Mouse (Mus musculus): ENCODE measurements around the gene Lgals2. TPM values are rescaled to one million over a fixed set of nuclear protein-coding genes. Genes with fewer than 3 reads are reported as not detected.
A peak's percentile ranks its signal among the peaks of the same experiment; 100 is the strongest.
"Not testable (repeated sequence)": the region's sequence is repeated elsewhere in the genome, so short reads cannot be mapped to it uniquely, and the experiment has no call there.

Gene Lgals2
- total and polyA plus RNA-seq, 3 experiments, result not detected

DNA sequence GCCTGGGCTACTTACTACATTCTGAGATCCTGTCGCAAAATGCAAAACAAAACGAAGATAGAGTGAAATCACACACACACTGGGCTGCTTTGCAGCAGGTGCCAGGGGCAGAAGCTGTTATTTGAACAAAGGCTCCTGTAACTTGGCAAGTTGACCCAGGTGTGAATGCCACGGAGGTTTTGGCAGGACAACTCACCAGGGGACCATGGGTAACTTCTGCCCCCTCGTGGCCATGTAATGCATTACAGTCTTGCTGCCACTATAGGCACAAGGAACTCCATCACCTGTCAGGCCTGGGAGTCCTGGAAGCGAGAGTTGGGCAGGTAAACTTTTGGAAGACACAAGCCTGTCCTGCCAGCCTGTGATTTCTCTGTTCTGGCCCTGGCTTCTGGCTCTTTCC, 6.9 kb downstream of the Lgals2 start:
- Histone ChIP-seq H3K79me2 (ENCODE audit: control insufficient read depth, insufficient read depth, low read length, poor library complexity) (no peaks in the 10 kb centered on the region), H3K9ac (ENCODE audit: control insufficient read depth, low read depth, low read length, poor library complexity, severe bottlenecking) (no peak overlapping the region), H3K27ac (ENCODE audit: control insufficient read depth, low read depth, low read length) (no peak overlapping the region), H3K4me1 (ENCODE audit: control insufficient read depth in 1 of 2, insufficient read depth in 2 of 2, low read length in 2 of 2) (peaks cover 5 to 19% of the 10 kb centered on the region in 2 experiments), H3K9me3 (replicated peaks; ENCODE audit: insufficient read depth, low read length) (no peaks in the 10 kb centered on the region), H3K27me3 (ENCODE audit: control insufficient read depth in 1 of 2, insufficient read depth in 2 of 2, low read length in 2 of 2) (no peaks in the 10 kb centered on the region), H3K36me3 (ENCODE audit: control insufficient read depth in 1 of 2, insufficient read depth in 2 of 2, low read length in 2 of 2) (peaks cover 0 to 5% of the 10 kb centered on the region in 2 experiments; a peak in 2 of 4 replicates), H3K4me3 (ENCODE audit: control insufficient read depth in 1 of 2, insufficient read depth in 1 of 2, low read depth in 2 of 2, low read length in 2 of 2) (no peak overlapping the region)
- peak; percentile 73 for DNase-seq (ENCODE audit: low read depth, low spot score)
- peak; percentile 82 to 92 (median 92) for TF ChIP-seq CTCF (IDR thresholded peaks at IDR 0.05 in 2 of 3, conservative IDR thresholded peaks at IDR 0.05 in 1 of 3; ENCODE audit: control insufficient read depth in 1 of 3, insufficient read depth in 1 of 3, low read depth in 2 of 3, low read length in 3 of 3, poor library complexity in 1 of 3, severe bottlenecking in 1 of 3)
- TF ChIP-seq NELFE (IDR thresholded peaks at IDR 0.05; ENCODE audit: low read depth, low read length), result no peak
- TF ChIP-seq TBP (IDR thresholded peaks at IDR 0.05; ENCODE audit: low read depth, low read length), result no peak
- TF ChIP-seq BHLHE40 (IDR thresholded peaks at IDR 0.05; ENCODE audit: borderline replicate concordance, low read depth, low read length), result no peak
- TF ChIP-seq EP300 (IDR thresholded peaks at IDR 0.05; ENCODE audit: low read depth in 1 of 2, low read length in 2 of 2), result no peak
- TF ChIP-seq CHD1 (IDR thresholded peaks at IDR 0.05; ENCODE audit: low read depth, low read length), result no peak
- TF ChIP-seq MAX (IDR thresholded peaks at IDR 0.05; ENCODE audit: low read length), result no peak
- no peak for TF ChIP-seq ELF1 (IDR thresholded peaks at IDR 0.05; ENCODE audit: low read depth, low read length)
- no peak for TF ChIP-seq JUND (IDR thresholded peaks at IDR 0.05; ENCODE audit: low read depth, low read length)
- no peak for TF ChIP-seq ZKSCAN1 (IDR thresholded peaks at IDR 0.05; ENCODE audit: low read depth, low read length)
- no peak for TF ChIP-seq SIN3A (IDR thresholded peaks at IDR 0.05; ENCODE audit: low read length)
- TF ChIP-seq MYC (IDR thresholded peaks at IDR 0.05; ENCODE audit: low read depth, low read length), result no peak
- no peak for TF ChIP-seq E2F4 (IDR thresholded peaks at IDR 0.05; ENCODE audit: borderline replicate concordance, low read depth, low read length)
- TF ChIP-seq GABPA (IDR thresholded peaks at IDR 0.05; ENCODE audit: low read depth, low read length), result no peak
- peak; percentile 79 for TF ChIP-seq RAD21 (IDR thresholded peaks at IDR 0.05; ENCODE audit: low read depth, low read length)
- no peak for TF ChIP-seq ZNF384 (IDR thresholded peaks at IDR 0.05; ENCODE audit: low read depth, low read length)
- TF ChIP-seq MXI1 (IDR thresholded peaks at IDR 0.05; ENCODE audit: low read depth, low read length), result no peak
- TF ChIP-seq POLR2AphosphoS5 (IDR thresholded peaks at IDR 0.05; ENCODE audit: borderline replicate concordance, low read depth, low read length), result no peak
- no peak for TF ChIP-seq UBTF (IDR thresholded peaks at IDR 0.05; ENCODE audit: borderline replicate concordance, insufficient read depth, low read depth, low read length)
- no peak for TF ChIP-seq USF1 (IDR thresholded peaks at IDR 0.05; ENCODE audit: low read depth, low read length)
- TF ChIP-seq HCFC1 (IDR thresholded peaks at IDR 0.05; ENCODE audit: low read depth, low read length), result no peak
- TF ChIP-seq USF2 (IDR thresholded peaks at IDR 0.05; ENCODE audit: borderline replicate concordance in 1 of 2, insufficient read depth in 1 of 2, low read depth in 1 of 2, low read length in 2 of 2), result no peak
- no peak for TF ChIP-seq MAZ (IDR thresholded peaks at IDR 0.05; ENCODE audit: low read depth, low read length)
- no peak for TF ChIP-seq ETS1 (IDR thresholded peaks at IDR 0.05; ENCODE audit: low read depth, low read length)
- TF ChIP-seq SMC3 (IDR thresholded peaks at IDR 0.05; ENCODE audit: low read depth, low read length), result peak; percentile 86
- TF ChIP-seq POLR2A (IDR thresholded peaks at IDR 0.05; ENCODE audit: control insufficient read depth in 1 of 2, insufficient read depth in 1 of 2, low read depth in 1 of 2, low read length in 2 of 2, poor library complexity in 1 of 2), result no peak
- TF ChIP-seq ZC3H11A (IDR thresholded peaks at IDR 0.05; ENCODE audit: low read depth, low read length), result peak; percentile 71

DNA sequence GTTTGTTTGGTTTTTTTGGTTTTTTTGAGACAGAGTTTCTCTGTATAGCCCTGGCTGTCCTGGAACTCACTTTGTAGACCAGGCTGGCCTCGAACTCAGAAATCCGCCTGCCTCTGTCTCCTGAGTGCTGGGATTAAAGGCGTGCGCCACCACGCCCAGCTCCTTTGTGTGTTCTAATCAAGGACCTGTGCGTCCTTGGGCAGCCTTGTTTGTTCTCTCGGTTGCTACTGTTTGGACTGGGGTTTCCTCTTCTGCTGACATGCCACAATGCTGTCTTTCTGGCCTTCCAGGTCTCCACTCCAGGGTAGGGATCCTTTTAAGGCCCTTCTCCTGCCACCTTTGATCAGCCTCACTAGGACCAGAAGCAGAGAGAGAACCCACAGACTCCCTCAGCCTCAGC, 8.5 kb downstream of the Lgals2 start:
- H3K79me2 ChIP-seq (ENCODE audit: control insufficient read depth, insufficient read depth, low read length, poor library complexity); H3K4me3 ChIP-seq (ENCODE audit: control insufficient read depth in 1 of 2, insufficient read depth in 1 of 2, low read depth in 2 of 2, low read length in 2 of 2); H3K9me3 ChIP-seq (replicated peaks; ENCODE audit: insufficient read depth, low read length); DNase-seq (ENCODE audit: low read depth, low spot score); H3K36me3 ChIP-seq (ENCODE audit: control insufficient read depth in 1 of 2, insufficient read depth in 2 of 2, low read length in 2 of 2); H3K27ac ChIP-seq (ENCODE audit: control insufficient read depth, low read depth, low read length); H3K9ac ChIP-seq (ENCODE audit: control insufficient read depth, low read depth, low read length, poor library complexity, severe bottlenecking): not testable (repeated sequence)
- peaks cover 5 to 11% of the 10 kb centered on the region in 2 experiments for H3K27me3 ChIP-seq (ENCODE audit: control insufficient read depth in 1 of 2, insufficient read depth in 2 of 2, low read length in 2 of 2)
- peaks cover 5 to 29% of the 10 kb centered on the region in 2 experiments for H3K4me1 ChIP-seq (ENCODE audit: control insufficient read depth in 1 of 2, insufficient read depth in 2 of 2, low read length in 2 of 2)
